Mouse (Mus musculus) urinary bladder, postnatal 10 days (tissue): ENCODE measurements around the gene Mgat4c.
"Not testable (repeated sequence)": the region's sequence is repeated elsewhere in the genome, so short reads cannot be mapped to it uniquely, and the experiment has no call there.

Experiments
- DNase-seq: peaks from one replicate; pipeline ENCODE4 v3.0.0; 2022; ENCODE audit warnings: low spot score

Mgat4c gene

DNA sequence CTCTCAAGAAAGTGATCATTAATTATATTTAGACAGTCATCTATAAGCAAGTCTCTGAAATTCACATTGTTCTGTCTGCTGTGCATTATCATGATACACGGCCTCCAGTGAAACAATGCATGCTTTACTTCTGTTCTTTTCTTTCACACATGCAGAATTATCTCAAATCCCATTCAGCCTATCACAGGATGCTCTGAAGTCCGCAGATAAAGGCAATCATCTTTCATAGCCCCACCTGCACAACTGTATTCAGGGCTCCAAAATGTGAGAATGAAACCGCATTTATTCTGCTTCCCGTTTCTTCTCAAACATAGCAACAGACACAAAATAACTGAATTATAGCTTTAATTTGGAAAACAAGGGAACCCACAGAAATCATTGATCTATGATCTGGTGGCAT, 446.1 kb downstream of the Mgat4c start:
- no peak for DNase-seq

DNA sequence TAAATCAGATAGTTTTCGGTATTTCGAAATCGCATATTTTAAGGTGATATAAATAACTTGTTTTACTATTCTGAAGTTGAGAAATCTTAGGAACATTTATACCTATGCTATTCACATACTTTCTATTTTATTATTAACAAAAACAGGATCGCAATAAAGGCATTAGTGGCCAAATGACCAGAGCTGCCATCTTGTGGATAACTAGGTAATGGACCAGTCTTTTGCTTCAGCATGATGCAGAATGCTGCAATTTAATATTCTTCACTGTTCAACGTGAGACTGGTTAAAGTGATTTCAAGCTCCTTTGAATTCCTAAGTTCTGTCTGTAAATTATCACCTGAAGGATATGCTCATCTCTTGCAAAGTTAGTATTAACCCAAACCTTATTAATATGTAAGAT, 473.6 kb downstream of the Mgat4c start:
- no peak for DNase-seq

DNA sequence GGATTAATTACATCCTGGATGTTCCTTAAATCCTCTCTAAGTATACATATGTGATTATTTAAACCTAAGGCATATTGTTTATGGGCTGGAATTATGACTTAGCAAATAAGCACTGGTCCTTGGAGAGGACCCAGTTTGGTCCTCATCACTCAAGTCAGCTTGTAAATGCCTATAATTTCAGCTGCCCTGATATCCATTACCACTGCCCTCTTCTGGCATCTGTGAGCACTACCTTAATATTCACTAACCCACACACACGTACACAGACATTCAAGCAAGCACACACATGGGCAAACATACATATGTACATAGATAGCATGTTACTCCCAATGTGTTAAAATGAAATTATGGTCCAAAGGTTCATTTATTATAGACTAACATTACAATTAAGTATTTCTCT, 474.6 kb downstream of the Mgat4c start:
- DNase-seq: no peak

DNA sequence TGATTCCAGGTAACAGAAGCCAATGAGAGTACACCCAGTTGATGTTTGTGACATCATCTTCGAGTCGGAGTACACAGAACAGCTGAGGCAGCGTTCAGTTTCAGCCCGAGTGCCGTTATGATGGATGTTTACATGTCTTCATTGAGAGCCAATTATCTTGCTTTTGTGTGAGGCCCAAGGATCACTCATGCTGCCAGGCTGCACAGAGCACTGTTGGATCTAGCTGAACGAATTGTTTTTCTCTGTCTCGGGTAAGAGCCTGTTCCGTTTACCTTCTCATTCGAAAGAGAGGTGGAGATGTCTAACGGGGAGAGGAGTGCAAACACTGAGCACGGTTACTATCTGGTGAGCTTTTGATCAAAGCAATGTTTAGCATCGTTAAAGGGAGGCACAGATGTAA, 477.5 kb downstream of the Mgat4c start:
- DNase-seq: no peak

DNA sequence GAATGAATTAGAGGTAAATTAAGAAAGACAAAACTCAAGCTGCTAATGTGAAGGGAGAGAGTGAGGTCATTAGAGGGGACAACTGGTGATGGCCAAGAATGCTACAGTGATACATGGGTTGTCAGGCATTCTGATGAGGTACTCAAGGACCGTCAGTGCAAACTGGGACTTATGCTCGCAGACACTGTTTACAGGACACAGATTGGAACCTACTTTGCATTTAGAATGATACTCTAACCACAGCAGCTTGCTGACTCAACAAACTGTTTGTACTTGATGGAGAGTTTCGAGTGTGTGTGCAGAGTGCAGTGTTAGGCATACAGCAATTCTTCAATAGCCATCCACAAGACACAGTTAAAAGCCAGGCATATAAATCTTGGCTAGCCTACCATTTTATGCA, 503.4 kb downstream of the Mgat4c start:
- DNase-seq: no peak

DNA sequence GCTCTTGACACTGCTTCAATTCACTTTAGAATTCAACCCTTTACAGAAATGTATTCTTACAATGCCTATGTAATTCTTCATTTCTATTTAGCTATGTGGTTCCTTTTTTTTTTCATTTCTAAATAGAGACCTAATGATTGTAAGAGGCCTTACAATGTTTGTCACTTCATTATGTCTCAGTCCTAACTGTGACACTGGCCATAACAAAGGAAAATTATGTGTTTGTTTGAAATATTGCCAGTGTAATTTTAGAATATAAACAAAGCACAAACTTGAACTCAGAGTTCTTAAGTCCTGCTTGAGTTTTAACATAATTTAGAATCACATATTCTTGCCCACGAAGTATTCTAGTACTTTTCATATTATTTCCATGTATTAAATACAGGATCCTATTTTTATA, 510.4 kb downstream of the Mgat4c start:
- no peak for DNase-seq

DNA sequence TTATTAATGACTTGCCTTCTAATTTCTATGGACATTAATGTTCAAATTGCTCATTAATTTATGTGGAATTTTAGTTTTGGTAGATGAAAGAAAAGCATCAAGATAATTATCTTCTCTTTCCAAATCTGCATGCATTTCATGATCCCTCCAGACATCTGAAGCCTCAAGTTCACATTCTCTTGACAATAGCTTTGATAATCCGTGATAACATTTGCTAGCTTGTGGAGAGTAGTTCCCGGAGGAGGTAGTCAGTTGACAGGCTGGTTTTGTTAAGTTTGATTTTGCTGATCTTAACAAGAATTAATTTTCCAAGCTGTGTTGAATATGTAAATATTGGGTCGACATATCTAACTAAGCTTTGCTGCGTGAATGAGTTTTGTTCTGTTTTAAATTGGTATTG, 515.6 kb downstream of the Mgat4c start:
- no peak for DNase-seq

DNA sequence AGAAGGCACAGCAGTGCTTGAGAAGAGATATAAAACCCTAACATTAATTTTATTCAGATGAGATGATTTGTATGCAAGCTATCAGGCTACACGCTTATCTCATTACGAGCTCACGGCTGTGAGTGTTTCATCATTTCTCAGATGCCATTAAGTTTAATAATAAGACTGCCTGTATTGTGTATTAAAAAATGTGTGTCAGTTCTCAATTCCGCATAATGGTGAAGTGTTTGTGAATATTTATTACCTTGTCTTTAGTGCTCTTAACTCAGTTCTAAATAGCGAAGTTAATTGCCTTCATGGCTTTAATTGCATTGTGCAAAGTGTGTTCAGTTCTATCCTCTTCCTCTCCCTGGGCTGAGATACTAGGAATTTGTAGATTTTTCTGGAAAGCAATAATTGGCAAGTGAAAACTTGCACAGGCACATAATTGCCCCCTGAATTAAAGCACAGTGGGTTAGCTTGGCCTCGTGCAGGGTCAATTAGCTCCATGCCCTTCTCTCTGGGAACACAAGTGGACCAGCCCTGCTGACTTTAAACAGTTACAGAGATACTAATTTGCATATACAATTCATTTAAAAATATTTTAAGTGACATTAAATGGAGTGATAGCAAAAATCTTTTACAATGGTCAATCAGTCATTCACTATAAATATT, 557.4 kb downstream of the Mgat4c start:
- DNase-seq: no peak

DNA sequence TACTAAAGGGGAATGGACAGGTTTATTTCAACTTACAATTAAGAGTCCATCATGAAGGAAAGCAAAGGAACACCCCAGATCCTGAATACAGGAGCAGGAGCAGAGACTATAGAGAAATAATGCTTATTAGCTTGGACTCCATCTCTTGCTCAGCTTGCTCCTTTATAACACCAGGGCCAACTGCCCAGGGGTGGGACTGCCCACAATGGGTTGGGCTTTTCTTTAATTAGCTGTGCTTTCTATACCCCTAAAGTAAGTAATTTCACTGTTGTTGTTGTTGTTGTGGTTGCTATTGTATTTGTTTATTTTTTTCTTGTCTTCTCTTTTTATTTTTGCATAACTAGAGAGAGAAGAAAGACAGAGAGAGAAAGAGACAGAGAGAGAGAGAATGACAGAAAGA, 562.6 kb downstream of the Mgat4c start:
- no peak for DNase-seq

DNA sequence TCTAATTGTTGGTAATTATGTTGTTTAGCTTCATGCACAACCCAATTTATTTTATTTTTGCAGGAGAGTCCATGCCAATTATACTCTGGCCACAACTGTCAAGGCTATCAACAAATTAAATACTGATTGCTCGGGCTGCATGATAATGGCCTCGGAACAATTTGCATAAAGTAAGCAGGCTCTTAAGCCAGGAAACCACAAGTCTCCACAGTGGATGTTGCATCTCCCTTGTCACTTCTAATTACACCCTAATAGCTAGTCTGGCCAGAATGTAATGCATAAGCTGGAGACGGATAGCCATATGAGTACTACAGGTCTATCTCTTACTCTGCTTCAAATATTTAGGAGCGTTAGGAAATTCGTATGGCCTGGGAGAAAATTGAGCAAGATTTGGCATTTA, 563.3 kb downstream of the Mgat4c start:
- DNase-seq: no peak

DNA sequence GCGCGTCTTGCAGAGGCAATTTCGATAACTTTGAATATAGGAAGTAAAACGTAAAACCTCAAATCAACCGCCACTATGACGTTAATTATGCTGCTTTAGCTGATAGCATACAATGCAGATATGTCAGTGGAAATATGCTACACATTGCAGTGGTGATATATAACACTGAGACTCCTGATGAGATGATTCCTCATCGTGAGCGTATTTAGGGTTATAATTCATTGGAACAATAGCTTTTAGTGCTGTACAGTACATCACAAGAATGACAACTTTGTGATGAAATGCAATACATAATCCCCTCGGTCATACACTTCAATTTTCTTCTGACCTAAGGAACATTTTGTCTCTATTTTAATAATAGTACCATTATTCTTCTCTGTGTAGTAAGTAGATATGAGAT, 564.0 kb downstream of the Mgat4c start:
- DNase-seq: no peak

DNA sequence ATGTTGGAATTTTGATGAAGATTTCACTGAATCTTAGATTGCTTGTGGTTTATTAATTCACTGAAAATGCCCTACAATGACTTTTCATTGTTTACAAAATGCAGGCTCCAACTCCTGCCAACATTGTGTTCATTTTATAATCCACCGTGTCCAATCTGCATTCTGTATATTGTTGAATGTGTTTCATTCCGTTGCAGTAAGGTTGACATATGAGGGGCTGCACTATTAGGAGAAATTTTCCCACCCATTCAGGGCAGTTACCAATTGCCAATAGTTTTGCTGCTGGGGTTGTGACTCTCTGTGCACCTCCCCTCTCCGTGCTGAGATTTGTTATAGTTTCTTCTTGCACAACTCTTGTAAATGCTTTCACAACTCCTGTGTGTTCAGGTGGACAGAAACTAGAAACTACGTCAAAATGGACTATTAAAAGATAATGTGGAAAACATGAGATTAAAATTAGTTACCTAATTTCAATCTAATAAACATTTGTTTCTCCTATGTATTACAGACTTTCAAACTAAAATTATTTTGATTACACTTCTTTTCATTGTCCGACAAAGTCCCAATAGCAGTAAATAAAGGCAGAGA, 627.7 kb downstream of the Mgat4c start:
- DNase-seq: no peak

DNA sequence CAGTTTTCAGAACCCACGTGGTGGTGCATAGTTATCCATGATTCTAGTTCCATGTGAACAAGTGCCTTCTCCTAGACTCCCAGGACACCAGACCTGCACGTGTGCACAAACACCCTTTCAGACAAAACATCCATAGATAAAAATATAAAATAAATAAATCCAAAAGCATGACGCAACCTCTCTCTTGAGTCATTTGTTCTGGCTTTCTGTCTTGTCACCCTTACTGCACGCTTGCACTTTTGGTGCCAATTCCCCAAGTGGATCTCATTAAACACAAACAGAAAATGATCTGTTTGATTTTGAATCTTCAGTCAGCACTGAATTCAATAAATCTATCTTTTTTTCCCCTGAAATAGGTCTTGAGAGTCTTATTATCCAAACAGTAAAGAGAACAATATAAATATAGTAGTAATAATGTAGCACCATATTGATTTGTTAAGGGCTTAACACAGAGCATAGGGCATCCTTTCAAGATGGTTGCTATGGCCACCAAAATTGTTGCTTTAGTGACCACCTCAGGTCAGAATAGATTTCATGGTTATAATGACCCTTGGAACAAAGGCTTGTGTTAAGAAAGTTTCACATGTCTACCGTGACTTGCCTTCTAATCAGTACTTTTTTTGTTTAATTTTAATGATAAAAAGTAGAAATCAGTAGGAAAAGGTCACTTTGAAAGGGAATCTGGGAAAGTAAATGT, 684.5 kb downstream of the Mgat4c start:
- no peak for DNase-seq

DNA sequence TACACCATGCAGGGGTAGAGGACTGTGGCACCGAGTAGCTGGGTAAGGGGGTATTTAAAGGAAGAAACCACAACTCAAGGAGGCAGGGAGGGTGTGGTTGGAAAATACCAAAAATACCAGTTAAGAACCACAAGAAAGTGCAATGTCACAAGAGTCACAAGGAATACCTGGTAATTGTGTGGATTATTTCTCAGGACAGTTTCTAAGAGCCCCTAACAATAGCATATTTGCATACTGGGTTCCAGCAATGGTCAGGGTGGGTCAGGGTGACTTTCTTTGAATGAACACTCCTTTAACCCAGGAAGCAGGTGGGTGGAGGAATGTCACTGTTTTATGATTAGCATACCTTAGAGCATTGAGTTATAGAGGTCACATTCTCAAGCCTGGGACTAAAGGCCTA, 689.3 kb downstream of the Mgat4c start:
- DNase-seq: no peak

DNA sequence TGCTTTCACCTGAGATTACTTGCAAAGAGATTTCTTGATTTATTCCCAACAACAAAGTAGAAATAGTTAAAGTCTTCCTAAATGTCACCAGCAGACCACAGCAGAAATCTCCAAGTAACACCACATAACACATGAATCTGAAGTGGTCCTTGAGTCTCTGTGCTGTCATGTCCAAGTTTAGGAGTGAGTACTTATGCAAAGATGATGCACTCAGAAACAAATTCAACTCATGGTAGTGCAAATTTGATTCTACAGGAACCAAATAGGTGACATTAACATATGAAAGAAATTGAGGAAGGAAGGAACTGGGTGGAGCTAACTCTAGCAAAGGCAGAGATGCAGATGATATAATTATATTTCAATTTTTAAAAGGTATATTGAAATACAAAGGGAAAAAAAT, 690.8 kb downstream of the Mgat4c start:
- DNase-seq: no peak

DNA sequence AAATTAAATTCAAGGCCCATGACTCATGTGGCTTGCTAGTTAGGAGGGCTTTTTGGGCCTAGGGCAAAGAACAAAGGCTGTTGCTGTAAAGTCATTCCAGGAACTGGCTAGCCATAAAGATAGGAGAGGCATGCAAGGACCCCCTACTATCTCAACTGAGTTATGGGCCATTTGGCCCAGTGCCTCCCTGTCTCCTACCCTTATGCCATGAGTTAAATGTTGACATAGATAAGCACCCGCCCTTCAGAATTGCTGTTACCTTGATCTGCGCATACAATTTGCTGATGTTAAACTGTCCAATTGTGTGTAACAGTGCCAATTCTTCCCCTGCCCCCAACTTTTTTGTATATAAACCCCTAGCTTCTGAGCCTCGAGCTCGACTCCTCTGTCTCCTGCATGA, 692.8 kb downstream of the Mgat4c start:
- no peak for DNase-seq

DNA sequence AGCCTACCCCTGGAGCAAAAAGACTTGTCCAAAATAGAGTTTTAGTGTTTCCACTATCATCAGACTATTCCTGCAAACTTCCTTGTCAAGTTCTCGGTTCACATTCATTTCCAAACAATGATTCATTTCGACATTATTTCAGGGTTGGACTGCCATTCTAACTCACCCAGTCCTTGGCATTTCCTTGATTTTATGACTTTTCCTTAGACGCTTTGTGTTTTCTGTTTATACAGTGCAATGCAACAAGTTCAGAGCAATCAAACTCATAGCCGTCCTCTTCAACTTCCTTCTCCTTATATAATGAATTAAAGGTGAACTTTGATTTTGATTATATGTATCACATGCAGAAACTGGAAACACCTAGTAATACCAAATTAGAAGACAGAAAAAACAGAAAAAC, 696.1 kb downstream of the Mgat4c start:
- DNase-seq: no peak

DNA sequence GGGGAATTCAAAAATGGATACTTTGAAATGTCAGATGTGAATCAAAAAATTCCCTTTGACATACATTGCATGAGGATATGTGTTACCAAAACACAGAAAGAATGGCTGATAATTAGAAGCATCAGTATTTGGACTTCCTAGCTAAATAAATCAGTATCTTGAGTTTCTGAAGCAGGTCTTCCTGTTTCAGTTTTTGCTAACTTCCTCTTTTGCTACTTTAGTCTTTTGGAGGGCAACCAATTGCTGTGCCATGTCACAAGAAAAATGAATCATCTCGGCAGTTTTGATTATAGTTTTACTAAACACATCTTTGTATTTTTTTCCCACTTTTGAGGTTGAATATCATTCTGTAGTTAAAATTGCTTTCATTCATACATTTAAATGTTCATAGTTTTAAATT, 707.9 kb downstream of the Mgat4c start:
- no peak for DNase-seq

DNA sequence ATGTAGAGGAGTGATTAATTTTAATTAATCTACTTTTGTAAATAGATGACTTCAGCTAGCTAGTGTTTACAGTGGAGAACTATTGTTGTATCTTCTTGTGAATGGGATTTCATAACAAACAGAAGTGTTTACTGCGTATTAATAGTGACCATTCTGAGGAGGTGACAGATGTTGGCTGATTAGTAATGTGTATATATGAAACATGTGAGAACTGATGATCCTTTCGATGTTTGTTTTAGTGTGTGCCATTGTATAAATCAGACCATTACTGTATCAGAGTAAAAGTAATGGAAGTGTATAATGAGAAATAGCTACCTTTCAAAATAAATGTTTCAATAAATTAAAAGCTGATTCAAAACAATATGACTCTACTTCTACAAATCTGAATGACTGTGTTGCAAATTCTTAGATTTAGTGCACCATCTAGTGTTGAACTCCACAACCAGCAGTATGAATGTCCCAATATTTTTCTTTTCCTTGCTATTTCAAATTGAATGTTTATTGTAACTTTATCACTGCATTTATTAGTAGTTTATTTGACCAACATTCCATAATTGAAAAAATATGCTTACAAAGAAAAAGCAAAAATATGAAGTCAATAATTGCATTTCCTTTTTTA, 736.5 kb downstream of the Mgat4c start:
- no peak for DNase-seq

DNA sequence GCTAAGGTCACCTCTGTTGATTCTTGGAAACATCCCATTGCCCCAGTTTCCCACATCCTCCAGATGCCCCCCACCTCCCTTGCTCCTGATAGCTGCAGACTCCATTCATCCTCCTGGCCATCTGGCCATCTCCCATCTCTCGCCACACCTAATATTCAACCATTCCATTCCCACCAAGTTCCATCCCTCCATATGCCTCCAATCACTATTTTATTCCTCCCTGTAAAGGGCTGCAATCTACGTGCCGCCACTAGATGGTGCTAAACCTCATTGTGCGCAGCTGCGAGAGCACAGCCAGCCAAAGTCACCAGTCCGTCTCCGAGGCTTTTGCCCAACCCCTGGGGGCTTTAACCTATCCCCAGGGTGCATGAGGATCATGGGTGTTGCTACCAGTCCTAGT, 753.8 kb downstream of the Mgat4c start:
- DNase-seq: not testable (repeated sequence)

DNA sequence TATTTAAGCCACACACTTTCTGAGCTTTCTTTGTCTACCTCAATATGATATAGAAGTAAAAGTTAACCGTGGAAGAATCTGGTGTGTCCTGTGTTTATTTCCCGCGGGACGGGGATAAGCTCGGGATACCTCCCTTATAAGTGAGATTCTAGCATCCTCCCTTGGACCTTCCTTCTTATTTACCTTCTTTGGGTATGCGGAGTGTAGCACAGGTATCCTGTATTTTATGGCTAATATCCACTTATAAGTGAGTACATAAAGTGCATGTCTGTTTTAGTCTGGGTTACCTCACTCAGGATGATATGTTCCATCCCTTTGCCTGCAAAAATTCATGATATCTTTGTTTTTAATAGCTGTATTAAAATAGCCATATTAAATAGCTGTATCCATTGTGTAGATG, 754.2 kb downstream of the Mgat4c start:
- not testable (repeated sequence) for DNase-seq
